Mouse (Mus musculus) testis, adult 2 months (tissue): ENCODE data around the gene Nr2c2. TPM values are rescaled to one million over a fixed set of nuclear protein-coding genes. Genes with fewer than 3 reads are reported as not detected.

Experiments used
- H3K27ac ChIP-seq: fragments of 200-500 bp; 2 replicates; pipeline ENCODE4 v1.5.1; 2012; ENCODE audit warnings: low read depth, low read length; ENCODE audit not compliant: control insufficient read depth, insufficient read depth
- H3K27me3 ChIP-seq: fragments of 200-500 bp; 2 replicates; pipeline ENCODE4 v1.6.1; 2012; ENCODE audit warnings: mild to moderate bottlenecking, low read length, moderate library complexity; ENCODE audit not compliant: control insufficient read depth, insufficient read depth
- H3K36me3 ChIP-seq: fragments of 200-500 bp; 2 replicates; pipeline ENCODE4 v1.6.1; 2012; ENCODE audit warnings: mild to moderate bottlenecking, low read length; ENCODE audit not compliant: control insufficient read depth, insufficient read depth
- H3K4me1 ChIP-seq: fragments of 200-500 bp; 2 replicates; pipeline ENCODE4 v1.6.1; 2012; ENCODE audit warnings: low read length; ENCODE audit not compliant: control insufficient read depth, insufficient read depth
- H3K4me3 ChIP-seq: fragments of 200-500 bp; 2 replicates; pipeline ENCODE4 v1.5.1; 2012; ENCODE audit warnings: low read depth, mild to moderate bottlenecking, low read length, moderate library complexity, mixed read lengths; ENCODE audit not compliant: control insufficient read depth
- CTCF ChIP-seq: fragments of 200-500 bp; IDR thresholded peaks from 2 replicates; pipeline ENCODE4 v1.5.1; 2012; ENCODE audit warnings: low read depth, mild to moderate bottlenecking, inconsistent platforms, low read length, moderate library complexity; ENCODE audit not compliant: control insufficient read depth, insufficient read depth, insufficient replicate concordance
- POLR2A ChIP-seq: fragments of 200-500 bp; IDR thresholded peaks from 2 replicates; pipeline ENCODE4 v1.6.1; 2012; ENCODE audit warnings: low read depth, mild to moderate bottlenecking, inconsistent platforms, low read length, moderate library complexity; ENCODE audit not compliant: control insufficient read depth
- polyA plus RNA-seq: library from polyadenylated mRNA; depleted of rRNA; stranded (reverse); fragments of >200 nt; gene quantifications from 2 replicates; pipeline ENCODE4 v1.2.3, GENCODE M21; 2012

The Nr2c2 gene
- polyA plus RNA-seq, 1 experiment, result 22.4 TPM

GRCm38 (mm10) chr6:92132021-92132911, 41.1 kb downstream of the Nr2c2 start:
- Histone ChIP-seq H3K4me1 (peaks cover 2% of the 10 kb centered on the region; the same call in 1 of the 2 replicates), H3K36me3 (no peaks in the 10 kb centered on the region), H3K4me3 (no peak overlapping the region), H3K27me3 (no peaks in the 10 kb centered on the region), H3K27ac (no peak overlapping the region)
- TF ChIP-seq CTCF, result no peak
- TF ChIP-seq POLR2A, result no peak

GRCm38 (mm10) chr6:92133617-92134016, 42.4 kb downstream of the Nr2c2 start:
- TF ChIP-seq POLR2A (no peak), CTCF (no peak)
- Histone ChIP-seq H3K4me1 (peaks cover 2% of the 10 kb centered on the region; the same call in 1 of the 2 replicates), H3K27ac (no peak overlapping the region), H3K27me3 (no peaks in the 10 kb centered on the region), H3K36me3 (no peaks in the 10 kb centered on the region), H3K4me3 (no peak overlapping the region)

GRCm38 (mm10) chr6:92136356-92136755, 45.2 kb downstream of the Nr2c2 start:
- no peaks in the 10 kb centered on the region for H3K27me3 ChIP-seq
- H3K4me3 ChIP-seq, result no peak overlapping the region
- peaks cover 2% of the 10 kb centered on the region; the same call in 1 of the 2 replicates for H3K4me1 ChIP-seq
- TF ChIP-seq POLR2A (no peak), CTCF (no peak)
- peaks cover 2% of the 10 kb centered on the region for H3K36me3 ChIP-seq
- no peak overlapping the region for H3K27ac ChIP-seq

GRCm38 (mm10) chr6:92145881-92146280, 54.7 kb downstream of the Nr2c2 start:
- H3K4me1 ChIP-seq, result no peaks in the 10 kb centered on the region
- TF ChIP-seq POLR2A (no peak), CTCF (no peak)
- no peaks in the 10 kb centered on the region for H3K27me3 ChIP-seq
- no peak overlapping the region for H3K4me3 ChIP-seq
- no peak overlapping the region for H3K27ac ChIP-seq
- H3K36me3 ChIP-seq, result no peaks in the 10 kb centered on the region

GRCm38 (mm10) chr6:92153774-92154173, 62.6 kb downstream of the Nr2c2 start:
- Histone ChIP-seq H3K27ac (no peak overlapping the region), H3K4me3 (no peak overlapping the region), H3K27me3 (no peaks in the 10 kb centered on the region), H3K36me3 (peaks cover 5% of the 10 kb centered on the region), H3K4me1 (no peaks in the 10 kb centered on the region)
- no peak for TF ChIP-seq POLR2A
- TF ChIP-seq CTCF, result no peak

- no peaks in the 10 kb centered on the region for H3K4me1 ChIP-seq
- H3K36me3 ChIP-seq, result peaks cover 5% of the 10 kb centered on the region
- H3K4me3 ChIP-seq, result no peak overlapping the region
- no peak overlapping the region for H3K27ac ChIP-seq
- TF ChIP-seq CTCF, result no peak
- no peak for TF ChIP-seq POLR2A
- no peaks in the 10 kb centered on the region for H3K27me3 ChIP-seq
These were observed 67.6 kb downstream of the Nr2c2 start for GRCm38 (mm10) chr6:92158801-92159200.

GRCm38 (mm10) chr6:92162724-92163123, 71.5 kb downstream of the Nr2c2 start:
- H3K4me1 ChIP-seq, result no peaks in the 10 kb centered on the region
- no peak for TF ChIP-seq CTCF
- no peak for TF ChIP-seq POLR2A
- no peak overlapping the region for H3K27ac ChIP-seq
- no peaks in the 10 kb centered on the region for H3K27me3 ChIP-seq
- H3K4me3 ChIP-seq, result no peak overlapping the region
- peaks cover 2% of the 10 kb centered on the region; the same call in 1 of the 2 replicates for H3K36me3 ChIP-seq
